Mouse (Mus musculus) frontal cortex, postnatal 14 days (tissue): ENCODE data around the gene Aup1.

Experiments used
- DNase-seq, 2 experiments: peaks; one replicate each; pipeline ENCODE4 v3.0.0; 2022; ENCODE audit warnings: low spot score in 2 of 2

Gene Aup1

GRCm38 (mm10) chr6:83069488-83070246 lies 15.3 kb downstream of the Aup1 start:
- no peak for DNase-seq

- DNase-seq = no peak
Measured at GRCm38 (mm10) chr6:83070247-83070310, 15.8 kb downstream of the Aup1 start, which contains the start of gene Tlx2. TSS of gene Tlx2 (minus strand) at chr6:83070293.

GRCm38 (mm10) chr6:83070311-83071219 lies 16.2 kb downstream of the Aup1 start:
- no peak for DNase-seq

DNA sequence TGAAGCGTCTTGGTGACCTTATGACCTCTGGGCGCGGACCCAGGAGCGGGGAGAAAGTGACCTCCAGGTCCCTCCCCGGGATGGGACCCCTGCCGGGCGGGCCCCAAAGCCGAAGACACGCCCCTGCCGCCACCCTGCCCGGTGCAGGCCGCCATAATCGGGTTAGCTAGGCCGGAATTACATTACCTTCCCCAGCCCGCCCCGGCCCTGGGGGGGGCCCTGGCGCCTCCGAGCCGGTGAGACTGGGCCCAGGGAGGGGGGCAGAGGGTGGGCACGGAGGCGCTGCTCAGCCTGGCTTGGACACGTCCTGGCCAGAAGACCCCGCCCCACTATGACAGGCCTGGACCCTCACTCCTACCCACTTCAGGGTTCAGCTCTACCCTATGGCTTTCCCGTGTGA lies 16.9 kb downstream of the Aup1 start:
- no peak for DNase-seq

DNA sequence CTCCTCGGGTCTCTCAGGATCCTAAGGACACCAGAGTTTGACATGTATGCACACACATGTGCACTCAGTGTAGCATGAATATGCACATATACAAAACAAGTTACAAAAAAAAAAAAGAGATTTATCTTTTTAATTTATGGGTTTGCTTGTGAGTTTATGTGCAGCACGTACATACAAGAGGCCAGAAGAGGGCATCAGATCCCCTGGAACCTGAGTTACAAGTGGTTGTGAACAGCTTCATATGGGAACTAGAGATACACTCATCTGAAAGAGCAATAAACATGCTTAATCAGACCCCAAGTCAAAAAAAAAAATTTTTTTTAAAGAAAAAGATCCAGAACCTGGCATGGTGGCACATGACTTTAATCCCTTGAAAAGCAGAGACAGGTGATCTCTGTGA lies 20.7 kb downstream of the Aup1 start:
- DNase-seq = no peak

- DNase-seq = peak in 1 of 2 experiments; percentile 41
Measured at GRCm38 (mm10) chr6:83077630-83078323, 23.5 kb downstream of the Aup1 start, which contains the start of gene Pcgf1. TSS of gene Pcgf1 (plus strand) at chr6:83077869.

DNA sequence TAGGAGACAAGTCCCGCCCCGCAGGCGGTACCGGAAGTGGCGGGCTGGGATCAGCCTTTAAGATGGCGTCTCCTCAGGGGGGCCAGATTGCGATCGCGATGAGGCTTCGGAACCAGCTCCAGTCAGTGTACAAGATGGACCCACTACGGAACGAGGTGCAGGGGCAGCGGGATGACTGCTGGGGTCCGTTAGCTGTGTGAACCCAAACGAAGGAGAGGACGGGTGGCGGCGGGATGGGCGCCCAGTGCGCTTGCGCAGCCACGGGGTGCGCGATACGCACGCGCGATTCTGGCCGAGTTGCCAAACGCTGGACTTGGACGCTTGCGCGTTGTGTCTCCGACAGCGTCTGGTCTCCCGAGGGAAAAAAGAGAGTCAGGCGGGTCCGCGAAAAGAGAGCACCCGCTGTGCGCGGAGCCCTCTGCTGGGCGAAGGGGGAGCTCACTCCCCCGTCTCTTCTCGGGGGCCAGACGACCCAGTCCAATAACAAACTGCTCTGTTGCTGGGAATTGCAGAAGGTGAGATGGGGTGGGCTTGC lies 24.1 kb downstream of the Aup1 start:
- DNase-seq = peak; percentile 96 to 100

DNA sequence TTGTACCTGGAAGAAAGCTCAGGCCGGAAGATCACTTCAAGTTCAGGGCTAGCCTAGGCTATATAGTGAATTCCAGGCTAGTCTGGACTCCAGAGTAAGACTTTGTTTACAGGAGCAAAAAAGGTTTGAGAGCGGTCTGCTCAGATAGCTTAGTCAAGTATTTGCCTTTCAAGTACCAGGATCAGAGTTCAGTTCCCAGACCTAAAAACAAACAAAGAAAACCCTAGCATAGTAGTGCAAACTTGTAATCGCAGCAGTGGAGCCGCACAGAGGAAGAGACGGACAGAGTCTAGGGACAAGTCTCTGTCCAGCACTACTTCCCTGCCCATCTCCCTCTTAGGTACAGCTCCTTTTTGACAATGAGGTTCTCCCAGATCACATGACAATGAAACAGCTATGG lies 25.9 kb downstream of the Aup1 start:
- DNase-seq = no peak

GRCm38 (mm10) chr6:83083497-83083896 lies 29.2 kb downstream of the Aup1 start:
- DNase-seq = no peak

GRCm38 (mm10) chr6:83084477-83084876 lies 30.2 kb downstream of the Aup1 start:
- no peak for DNase-seq

GRCm38 (mm10) chr6:83086121-83087035 lies 32.1 kb downstream of the Aup1 start, which contains the start of gene Lbx2:
TSS of gene Lbx2 (plus strand) at chr6:83086367.
- DNase-seq = no peak

DNA sequence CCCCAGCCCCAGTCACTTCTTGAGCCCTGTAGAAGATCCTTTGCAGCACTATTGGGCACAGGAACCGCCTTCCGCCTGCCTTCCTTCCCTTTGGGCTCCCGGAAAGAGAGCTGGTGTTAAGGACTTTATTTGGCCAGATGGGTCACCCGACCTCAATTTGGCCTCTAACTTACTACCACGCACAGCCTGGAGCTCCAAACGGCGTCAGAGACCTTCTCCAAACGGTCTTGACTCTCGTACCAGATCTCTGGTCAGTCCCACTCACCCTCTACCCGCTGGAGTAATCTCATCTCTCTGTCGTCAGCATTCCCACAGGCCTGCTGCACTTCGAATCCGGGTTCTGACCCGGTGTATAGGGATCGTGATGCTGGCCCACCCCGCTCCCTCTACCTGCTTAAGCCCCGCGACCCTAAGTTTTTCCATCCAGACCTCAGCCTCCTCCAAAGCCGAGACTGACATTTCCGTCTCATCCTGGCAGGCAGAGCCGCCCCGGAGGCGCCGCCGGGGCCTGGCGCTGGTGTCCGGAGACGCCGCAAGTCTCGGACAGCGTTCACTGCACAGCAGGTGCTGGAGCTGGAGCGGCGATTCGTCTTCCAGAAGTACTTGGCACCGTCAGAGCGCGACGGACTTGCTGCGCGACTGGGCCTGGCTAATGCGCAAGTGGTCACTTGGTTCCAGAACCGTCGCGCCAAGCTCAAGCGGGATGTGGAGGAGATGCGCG lies 33.0 kb downstream of the Aup1 start:
- DNase-seq = no peak

- no peak for DNase-seq
Measured at GRCm38 (mm10) chr6:83087926-83088260, 33.6 kb downstream of the Aup1 start.

DNA sequence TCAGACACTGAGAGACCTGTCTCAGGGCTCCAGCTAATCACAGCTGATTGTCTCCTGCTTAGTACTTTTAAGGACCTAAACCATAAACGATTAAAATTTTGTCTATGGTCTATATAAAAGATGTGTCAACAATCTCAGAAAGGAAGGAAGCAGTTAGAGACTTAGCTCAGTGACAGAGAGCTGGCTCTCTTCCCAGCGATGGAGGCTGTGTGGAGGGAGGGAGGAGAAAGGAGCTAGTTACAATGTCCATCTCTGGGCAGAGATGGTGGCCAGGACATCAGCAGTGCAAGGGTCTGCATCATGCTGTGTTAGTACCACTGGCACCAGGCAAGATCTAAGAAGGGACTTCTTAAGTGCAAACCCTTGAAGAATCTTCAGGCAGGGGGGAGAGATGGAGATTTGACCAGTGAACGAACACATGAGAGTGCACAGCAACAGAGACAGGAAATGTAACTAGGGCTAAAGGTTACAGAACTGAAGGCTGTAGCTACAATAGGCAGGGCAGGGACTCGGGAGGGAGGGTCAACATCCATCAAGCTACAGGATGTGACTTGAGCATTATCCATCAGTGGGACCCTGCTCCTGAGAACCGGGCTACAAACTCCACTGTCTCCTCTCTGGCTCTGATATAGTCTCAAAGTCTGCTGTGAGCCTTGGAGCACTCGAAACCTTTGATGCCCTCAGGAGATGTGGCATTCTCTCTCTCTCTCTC lies 38.3 kb downstream of the Aup1 start:
- DNase-seq = no peak

GRCm38 (mm10) chr6:83095968-83096367 lies 41.6 kb downstream of the Aup1 start:
- no peak for DNase-seq

DNA sequence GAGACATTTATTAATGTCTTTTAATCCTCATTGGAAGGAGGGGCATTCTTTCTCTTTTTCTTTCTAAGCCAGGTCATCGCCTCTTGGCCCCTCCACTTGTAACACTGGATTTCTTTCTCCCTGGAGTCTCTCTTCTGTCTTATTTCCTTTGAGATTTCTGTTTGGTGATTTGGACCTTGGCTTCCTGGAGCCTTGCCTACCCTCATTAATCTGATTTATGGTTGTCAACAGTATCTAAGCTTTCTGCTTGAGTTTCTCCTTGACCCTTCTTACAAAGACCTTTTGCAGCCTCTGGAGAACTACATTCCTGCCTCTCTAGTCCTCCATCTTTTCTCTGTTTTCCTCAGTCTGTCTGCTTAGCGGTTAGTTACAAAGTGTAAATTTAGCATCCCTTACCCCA lies 44.1 kb downstream of the Aup1 start:
- no peak for DNase-seq

DNA sequence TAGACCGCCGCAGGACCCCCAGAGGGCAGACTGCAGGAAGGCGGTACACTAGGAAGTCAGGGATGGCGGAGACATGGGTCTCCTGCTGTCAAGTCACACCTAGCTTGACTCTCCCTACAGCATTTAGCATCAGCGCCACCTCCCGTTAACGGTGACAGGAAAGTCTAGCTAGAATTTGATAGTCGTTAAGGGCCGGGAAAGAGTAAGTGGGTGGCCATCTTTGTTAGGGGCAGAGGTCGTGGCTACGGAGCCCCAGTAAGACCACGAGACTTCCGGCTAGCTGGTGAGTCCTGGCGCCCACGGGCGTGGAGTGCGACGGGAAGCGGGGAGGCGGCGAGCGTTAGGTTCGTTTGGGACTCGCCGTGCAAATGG lies 47.0 kb downstream of the Aup1 start, which contains the start of the genes Ccdc142 and Gm42688:
TSS of gene Ccdc142 (plus strand) at position 286 of the 372 bp plus-strand sequence.
TSS of gene Gm42688 (plus strand) at position 302 of the 372 bp plus-strand sequence.
- DNase-seq = peak; percentile 84 to 87

DNA sequence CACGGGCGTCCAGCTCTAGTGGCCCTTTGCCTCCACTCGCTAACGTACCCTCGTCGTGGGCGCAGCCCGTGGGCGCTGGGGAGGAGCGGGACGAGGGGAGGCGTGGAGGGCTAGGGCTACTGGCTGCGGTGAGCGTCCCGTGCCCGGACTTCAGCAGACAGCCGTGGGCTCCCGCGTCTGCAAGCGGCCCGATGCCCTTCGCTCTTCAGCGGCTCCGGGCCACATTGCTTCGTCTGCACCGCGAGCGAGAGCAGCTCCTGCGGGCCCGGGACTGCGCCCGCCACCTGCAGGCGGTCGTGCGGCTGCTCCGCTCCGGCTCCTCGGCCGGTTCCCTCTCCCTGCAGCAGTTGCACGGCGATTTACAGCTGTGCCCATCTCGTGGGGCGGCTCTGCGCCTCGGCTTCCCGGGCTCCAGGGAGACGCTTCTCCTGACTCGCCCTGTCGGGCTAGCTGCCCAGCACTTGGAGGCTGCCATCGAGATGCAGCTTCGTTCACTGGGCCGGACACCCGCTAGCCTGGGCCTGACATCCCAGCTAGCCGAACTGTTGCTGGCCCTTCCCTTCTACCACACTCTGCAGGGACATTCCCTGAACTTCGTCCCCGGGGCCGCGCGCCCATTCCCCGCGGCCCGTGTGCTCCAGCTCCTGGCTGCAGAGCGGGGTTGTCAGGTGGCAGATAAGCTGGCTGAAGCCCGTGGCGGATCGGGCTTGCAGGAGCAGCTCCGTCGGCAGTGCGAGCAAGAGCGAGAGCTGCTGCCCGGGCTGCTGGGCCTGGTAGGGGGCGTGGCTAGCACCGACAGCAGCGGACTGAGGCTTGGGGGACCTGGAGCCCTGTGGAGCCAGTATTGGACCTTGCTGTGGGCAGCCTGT lies 47.6 kb downstream of the Aup1 start:
- no peak for DNase-seq

DNA sequence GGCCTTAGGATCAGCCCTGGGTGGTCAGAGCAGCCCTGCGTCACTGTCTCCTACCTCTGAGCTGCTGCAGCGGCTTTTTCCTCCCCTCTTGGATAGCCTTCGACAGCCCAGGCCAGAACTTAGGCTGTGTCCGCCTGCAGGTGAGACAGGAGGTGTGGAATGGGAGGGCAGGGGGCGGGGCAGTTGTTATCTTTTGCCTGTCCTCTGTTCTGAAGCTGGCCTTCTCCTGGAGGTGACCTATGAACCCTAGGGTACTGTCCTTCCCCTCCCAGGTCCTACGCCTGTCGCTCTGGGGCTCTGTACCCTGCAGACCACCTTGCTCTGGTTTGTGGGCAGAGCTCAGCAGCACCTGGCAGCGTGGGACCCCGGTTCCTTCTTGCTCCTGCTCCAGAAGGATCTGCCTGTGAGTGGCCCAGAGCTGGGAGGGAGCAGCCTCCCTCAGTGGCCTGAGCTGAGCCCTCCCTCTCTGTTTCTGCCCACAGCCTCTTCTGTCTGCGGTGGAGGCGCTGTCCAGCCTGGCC lies 48.9 kb downstream of the Aup1 start:
- DNase-seq = no peak
